Mouse (Mus musculus): ENCODE data around the gene Dhx15. TPM values are rescaled to one million over a fixed set of nuclear protein-coding genes. Genes with fewer than 3 reads are reported as not detected.
A peak's percentile ranks its signal among the peaks of the same experiment; 100 is the strongest.

Gene Dhx15
- polyA plus RNA-seq, 1 experiment from 2014 or later, result 147 TPM

DNA sequence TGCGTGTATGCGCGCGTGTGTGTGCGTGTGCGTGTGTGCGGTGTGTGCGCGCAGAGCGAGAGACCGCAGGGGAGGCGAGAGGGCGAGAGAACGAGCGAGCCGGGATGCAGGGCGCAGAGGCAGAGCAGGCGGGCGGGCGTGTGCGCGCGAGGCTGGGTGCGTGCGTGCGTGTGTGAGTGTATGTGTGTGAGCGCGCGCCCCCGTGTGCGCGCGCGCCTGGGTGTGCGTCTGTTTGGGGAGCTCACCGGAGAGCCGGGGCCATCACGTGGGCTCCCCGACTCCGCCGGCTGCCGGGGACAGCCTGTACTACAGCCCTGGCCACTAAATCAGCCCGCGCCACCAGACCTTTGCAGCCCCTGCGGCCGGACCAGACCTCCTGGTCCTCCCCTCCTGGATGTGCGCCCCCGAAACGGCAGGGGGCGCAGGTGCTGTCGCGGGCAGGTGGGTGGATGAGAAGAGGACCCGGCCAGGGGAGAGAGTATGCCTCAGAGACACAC lies 74.4 kb downstream of the Dhx15 start:
- H3K4me2 ChIP-seq, result peak overlapping the region; percentile 100
- peak overlapping the region; percentile 83 for H3K27ac ChIP-seq
- H3K27me3 ChIP-seq, result peaks cover 51% of the 10 kb centered on the region
- WGBS, result under 1% methylated on average over 42 of the region's 53 CpGs
- H3K4me1 ChIP-seq (replicated peaks), result peaks cover 39% of the 10 kb centered on the region
- no peaks in the 10 kb centered on the region for H3K9me3 ChIP-seq
- peak overlapping the region; percentile 67 for H3K4me3 ChIP-seq
- H3K36me3 ChIP-seq, result no peaks in the 10 kb centered on the region
- H3K9ac ChIP-seq, result peak overlapping the region; percentile 78
- peak; percentile 90 for ATAC-seq (ENCODE audit: low FRiP score)

- Histone ChIP-seq H3K4me1 (replicated peaks) (peaks cover 42% of the 10 kb centered on the region), H3K36me3 (no peaks in the 10 kb centered on the region), H3K4me3 (peak overlapping the region; percentile 67), H3K9ac (peak overlapping the region; percentile 78), H3K27me3 (peaks cover 60% of the 10 kb centered on the region), H3K4me2 (peak overlapping the region; percentile 100), H3K9me3 (no peaks in the 10 kb centered on the region), H3K27ac (peak overlapping the region; percentile 83; the same call in 1 of the 2 replicates)
- WGBS, result 1% methylated on average over 48 of the region's 48 CpGs
- ATAC-seq (ENCODE audit: low FRiP score), result peak; percentile 11; the same call in 1 of the 2 replicates
Measured at GRCm38 (mm10) chr5:52114751-52115451, 75.4 kb downstream of the Dhx15 start.

DNA sequence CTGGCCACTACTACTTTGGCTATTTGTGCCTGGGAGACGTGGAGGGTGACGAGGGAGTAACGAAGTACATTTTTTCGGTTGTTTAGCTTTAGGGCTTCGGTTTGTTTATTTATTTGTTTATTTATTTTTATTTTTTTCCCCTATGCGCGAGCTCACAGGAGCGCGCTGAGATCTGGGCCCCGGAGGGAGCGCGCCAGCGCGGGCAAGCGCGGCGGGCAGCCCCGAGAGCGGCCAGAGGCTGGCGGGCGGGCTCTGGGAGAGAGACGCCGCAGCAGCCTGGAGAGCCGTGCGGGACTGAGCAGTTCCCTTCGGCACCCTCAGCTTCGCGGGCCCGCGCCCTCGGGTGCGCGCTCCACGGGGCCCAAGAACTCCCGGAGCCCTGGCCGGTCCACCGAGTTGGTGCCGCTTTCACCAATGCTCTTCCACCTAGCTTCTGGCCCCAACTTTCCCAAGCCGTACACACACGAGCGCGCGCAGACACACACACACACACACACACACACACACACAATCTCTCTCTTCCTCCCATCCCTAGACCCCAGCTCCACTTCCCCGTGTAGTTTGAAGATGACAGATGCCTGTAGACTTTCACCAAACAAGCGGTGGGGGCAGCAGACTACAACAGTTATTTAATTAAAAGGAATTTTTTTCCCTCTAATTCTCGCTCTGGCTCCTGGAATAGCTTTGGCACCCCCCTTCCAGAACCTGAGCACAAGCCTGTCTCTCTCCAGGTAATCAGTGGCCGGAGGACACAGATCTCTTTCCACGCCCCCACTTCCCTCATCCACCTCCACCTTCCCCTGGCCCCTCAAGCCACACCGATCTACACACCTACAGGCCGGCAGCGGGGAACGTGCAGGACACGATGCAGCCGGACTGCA lies 76.2 kb downstream of the Dhx15 start:
- H3K9me3 ChIP-seq, result no peaks in the 10 kb centered on the region
- peaks cover 42% of the 10 kb centered on the region for H3K4me1 ChIP-seq (replicated peaks)
- peaks cover 68% of the 10 kb centered on the region for H3K27me3 ChIP-seq
- peak overlapping the region; percentile 78 for H3K9ac ChIP-seq
- under 1% methylated on average over 54 of the region's 54 CpGs for WGBS
- peak; percentile 26 for ATAC-seq (ENCODE audit: low FRiP score)
- no peaks in the 10 kb centered on the region for H3K36me3 ChIP-seq
- H3K27ac ChIP-seq, result no peak overlapping the region
- H3K4me3 ChIP-seq, result peak overlapping the region; percentile 67
- peak overlapping the region; percentile 100 for H3K4me2 ChIP-seq

DNA sequence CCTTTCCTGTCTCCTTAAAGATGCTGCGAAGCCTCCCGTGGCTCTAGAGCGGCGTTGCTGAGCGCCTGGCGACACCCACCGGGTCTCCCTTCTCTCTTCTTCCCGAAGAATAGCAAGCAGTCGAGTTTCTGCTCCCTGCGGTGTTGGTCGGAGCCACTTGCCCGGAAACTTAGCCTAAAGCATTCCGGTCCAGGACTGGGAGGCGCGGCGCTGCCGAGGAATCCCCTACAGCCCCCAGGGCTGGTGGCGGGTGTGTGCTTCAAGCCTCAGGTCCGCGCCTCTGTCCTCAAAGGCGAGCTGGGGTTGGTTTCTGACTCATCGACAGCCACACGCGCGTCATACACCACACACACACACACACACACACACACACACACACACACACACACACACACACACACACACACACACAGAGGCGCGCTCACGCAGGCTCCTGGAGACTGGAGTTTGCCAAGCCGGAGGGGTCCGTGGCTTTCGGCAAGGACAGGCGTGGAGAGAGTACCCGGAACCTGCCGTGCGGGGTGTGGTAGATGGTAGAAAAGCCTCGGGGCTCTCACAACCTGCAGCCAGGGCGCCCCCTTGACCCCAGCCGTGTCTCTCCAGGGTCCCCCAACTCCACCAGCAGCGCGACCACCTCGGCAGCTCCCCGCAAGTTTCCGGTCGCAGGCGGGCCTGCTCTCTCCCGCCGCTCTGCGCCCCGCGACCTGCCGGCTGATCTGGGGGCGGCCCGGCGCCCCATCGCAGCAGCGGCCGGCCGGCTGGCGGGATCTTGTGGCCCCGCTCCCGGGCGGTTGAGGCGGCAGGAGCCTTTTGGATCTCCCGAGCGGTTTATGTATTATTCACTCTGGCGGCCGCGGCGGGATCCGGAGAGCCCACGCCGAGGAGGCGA lies 77.1 kb downstream of the Dhx15 start:
- Histone ChIP-seq H3K9me3 (no peaks in the 10 kb centered on the region), H3K4me2 (peak overlapping the region; percentile 100), H3K4me1 (replicated peaks) (peaks cover 42% of the 10 kb centered on the region), H3K9ac (peak overlapping the region; percentile 78), H3K4me3 (peak overlapping the region; percentile 67), H3K36me3 (no peaks in the 10 kb centered on the region), H3K27me3 (peaks cover 65% of the 10 kb centered on the region), H3K27ac (no peak overlapping the region)
- no peak; the same call in 1 of the 2 replicates for ATAC-seq (ENCODE audit: low FRiP score)
- under 1% methylated on average over 73 of the region's 73 CpGs for WGBS

DNA sequence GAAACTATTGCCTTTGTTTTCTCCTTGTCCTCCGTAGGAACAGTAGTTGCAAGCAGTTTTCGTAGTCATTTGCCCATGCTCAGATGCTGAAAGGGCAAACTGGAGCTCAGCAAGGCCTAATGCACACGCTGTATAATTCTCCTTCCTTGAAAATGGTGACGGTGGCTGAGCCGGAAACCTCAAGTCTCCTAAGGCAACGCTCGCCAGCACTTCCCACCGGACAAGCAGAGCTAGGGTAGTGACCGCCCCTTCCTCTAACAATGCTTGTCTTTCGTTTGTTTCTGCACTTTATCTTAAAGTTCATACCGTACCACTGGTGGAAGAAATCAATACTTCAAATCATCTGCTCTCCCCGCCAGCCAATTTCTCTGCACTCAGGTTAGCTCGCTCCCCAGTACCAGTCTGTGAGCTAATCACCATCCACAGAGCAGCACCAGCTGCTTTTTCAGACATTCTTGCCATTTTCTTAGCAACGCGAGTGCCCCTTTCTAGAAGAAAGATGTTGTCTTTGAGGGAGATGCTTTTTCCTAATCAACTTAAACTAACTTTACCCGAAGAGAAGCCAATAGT lies 78.0 kb downstream of the Dhx15 start:
- 5% methylated on average over 16 of the region's 16 CpGs for WGBS

GRCm38 (mm10) chr5:52110808-52111663 lies 79.3 kb downstream of the Dhx15 start:
- Histone ChIP-seq H3K27me3 (peaks cover 58% of the 10 kb centered on the region), H3K9me3 (no peaks in the 10 kb centered on the region), H3K36me3 (no peaks in the 10 kb centered on the region), H3K4me2 (no peak overlapping the region), H3K9ac (no peak overlapping the region), H3K4me1 (replicated peaks) (peaks cover 38% of the 10 kb centered on the region), H3K4me3 (no peak overlapping the region), H3K27ac (no peak overlapping the region)
- WGBS, result 49% methylated on average over 10 of the region's 10 CpGs
- ATAC-seq (ENCODE audit: low FRiP score), result no peak

More for the DNA sequence above, 78.0 kb downstream of the Dhx15 start:
- ATAC-seq (ENCODE audit: low FRiP score), result no peak
- Histone ChIP-seq H3K4me1 (replicated peaks) (peaks cover 42% of the 10 kb centered on the region), H3K27ac (no peak overlapping the region), H3K9me3 (no peaks in the 10 kb centered on the region), H3K36me3 (no peaks in the 10 kb centered on the region), H3K4me3 (peak overlapping the region; percentile 67), H3K27me3 (peaks cover 58% of the 10 kb centered on the region), H3K4me2 (peak overlapping the region; percentile 100), H3K9ac (peak overlapping the region; percentile 56)

Small RNA genes within 50 kb of the gene (microRNA-seq; reads per million reads assigned to microRNA genes)
- not detected for gene Mir6417

Other genes starting within 250 kb of the Dhx15 start
- 1.2 TPM in 2 replicates for gene Sod3, start 173.3 kb upstream of the Dhx15 start, polyA plus RNA-seq (2015; fragmentation: Nextera tagmentation; extraction: Ambion mirVana)

All from hindbrain, embryonic 13.5 days (tissue).